Mouse (Mus musculus) hindbrain, postnatal 0 days (tissue): ENCODE data around the gene Myo6. TPM values are rescaled to one million over a fixed set of nuclear protein-coding genes. Genes with fewer than 3 reads are reported as not detected.

Source experiments
- ATAC-seq: fragments of 200-750 bp; cut with Nextera tagmentation; 2 replicates; pipeline ENCODE4 v1.8.0; 2017; ENCODE audit warnings: mild to moderate bottlenecking, moderate TSS enrichment, moderate library complexity
- DNase-seq: peaks from one replicate; pipeline ENCODE4 v3.0.0-alpha.2; 2015; ENCODE audit warnings: low spot score
- H3K27ac ChIP-seq: fragments of 300-500 bp; sonication (generic); 2 replicates; pipeline ENCODE4 v1.5.1; 2014; ENCODE audit warnings: mild to moderate bottlenecking
- H3K27me3 ChIP-seq: fragments of 300-500 bp; sonication (generic); 2 replicates; pipeline ENCODE4 v1.6.1; 2014; ENCODE audit warnings: low read length, mixed read lengths; ENCODE audit not compliant: insufficient read depth
- H3K36me3 ChIP-seq: fragments of 300-500 bp; sonication (generic); 2 replicates; pipeline ENCODE4 v1.6.1; 2014; ENCODE audit warnings: low read length, mixed read lengths; ENCODE audit not compliant: insufficient read depth
- H3K4me1 ChIP-seq: fragments of 300-500 bp; sonication (generic); 2 replicates; pipeline ENCODE4 v1.6.1; 2014; ENCODE audit warnings: antibody characterized with exemption, low read length, mixed read lengths; ENCODE audit not compliant: insufficient read depth
- H3K4me2 ChIP-seq: fragments of 300-500 bp; sonication (generic); 2 replicates; pipeline ENCODE4 v1.6.1; 2014; ENCODE audit warnings: low read depth, mild to moderate bottlenecking, low read length, moderate library complexity, mixed read lengths
- H3K4me3 ChIP-seq: fragments of 300-500 bp; sonication (generic); 2 replicates; pipeline ENCODE4 v1.5.1; 2014; ENCODE audit warnings: low read length
- H3K9ac ChIP-seq: fragments of 300-500 bp; sonication (generic); replicated peaks from 2 replicates; pipeline ENCODE4 v1.6.1; 2014; ENCODE audit warnings: mild to moderate bottlenecking, low read length, moderate library complexity, mixed read lengths
- H3K9me3 ChIP-seq: fragments of 300-500 bp; sonication (generic); 2 replicates; pipeline ENCODE4 v1.6.1; 2016; ENCODE audit warnings: low read length, mixed read lengths
- CTCF ChIP-seq: IDR thresholded peaks from 2 replicates; pipeline ENCODE4 v1.5.1; 2016; ENCODE audit warnings: antibody characterized with exemption, control low read depth, low read depth
- WGBS: fragments of 180-500 bp; shearing (Covaris S2); extraction: QIAGEN DNeasy Blood & Tissue Kit; methylation state at CpG from one replicate; pipeline ENCODE4 v1.1.7; 2014; 5-methylcytosine and 5-hydroxymethylcytosine counted together
- polyA plus RNA-seq: library from polyadenylated mRNA; unstranded; fragments of >200 nt; fragmentation: Nextera tagmentation; extraction: Ambion mirVana; gene quantifications from 2 replicates; pipeline ENCODE4 v1.2.1, GENCODE M21; 2015
- total RNA-seq: library from RNA; depleted of rRNA; stranded (reverse); fragments of >200 nt; gene quantifications from 2 replicates; pipeline ENCODE4 v1.2.3, GENCODE M21; 2014

The Myo6 gene
- total and polyA plus RNA-seq, 2 experiments from 2014 or later: 32.6 to 48.4 TPM

DNA sequence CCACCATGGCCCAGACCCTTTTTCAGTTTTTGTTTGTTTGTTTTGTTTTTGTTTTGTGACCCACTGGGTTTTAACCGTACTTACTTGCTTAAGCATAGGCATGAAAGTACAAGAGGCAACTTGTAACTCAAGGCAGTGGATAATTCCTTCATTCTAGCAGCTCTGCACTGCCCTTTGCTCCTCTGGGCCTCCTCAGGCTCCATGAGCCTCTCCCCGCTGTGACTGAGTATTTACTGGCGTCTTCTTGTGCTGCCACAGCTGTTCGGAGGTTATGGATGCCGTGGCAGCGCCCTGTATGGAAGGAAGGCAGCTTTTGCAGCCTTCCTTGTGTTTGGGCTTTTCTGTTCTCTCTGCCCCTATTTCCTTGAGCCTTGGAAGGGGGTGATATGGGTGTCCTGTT, 26.4 kb downstream of the Myo6 start:
- WGBS: 62% methylated on average over 6 of the region's 6 CpGs
- no peak for TF ChIP-seq CTCF
- H3K4me2 ChIP-seq: no peak overlapping the region
- no peak for DNase-seq
- no peak overlapping the region for H3K9ac ChIP-seq
- no peaks in the 10 kb centered on the region for H3K4me1 ChIP-seq
- no peak overlapping the region for H3K27ac ChIP-seq
- no peak overlapping the region for H3K4me3 ChIP-seq
- H3K27me3 ChIP-seq: no peaks in the 10 kb centered on the region
- no peaks in the 10 kb centered on the region for H3K9me3 ChIP-seq
- H3K36me3 ChIP-seq: no peaks in the 10 kb centered on the region
- ATAC-seq: no peak

DNA sequence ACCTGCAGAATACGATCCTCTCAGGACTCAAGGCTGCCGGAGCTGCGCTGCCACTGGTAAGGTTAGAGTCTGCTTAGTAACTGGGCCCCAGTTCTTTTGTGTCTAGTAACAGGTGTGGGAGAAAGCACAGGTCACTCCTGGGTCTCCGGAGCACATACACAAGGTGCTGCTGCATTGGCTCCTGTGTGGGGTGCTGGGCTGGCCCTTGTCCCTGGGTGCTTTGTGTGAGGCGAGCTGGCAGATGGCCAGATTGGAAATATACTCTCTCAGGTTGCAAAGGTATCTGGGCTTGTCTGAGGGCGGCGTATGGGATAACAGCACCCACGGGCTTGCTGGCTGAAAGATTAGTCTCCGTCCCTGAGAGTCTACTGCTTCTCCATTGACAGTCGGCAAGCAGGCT, 27.5 kb downstream of the Myo6 start:
- ATAC-seq (no peak), DNase-seq (no peak)
- Histone ChIP-seq H3K4me2 (no peak overlapping the region), H3K4me3 (no peak overlapping the region), H3K9ac (no peak overlapping the region), H3K36me3 (no peaks in the 10 kb centered on the region), H3K4me1 (no peaks in the 10 kb centered on the region), H3K27ac (no peak overlapping the region), H3K27me3 (no peaks in the 10 kb centered on the region), H3K9me3 (no peaks in the 10 kb centered on the region)
- 85% methylated on average over 10 of the region's 10 CpGs for WGBS
- no peak for TF ChIP-seq CTCF

DNA sequence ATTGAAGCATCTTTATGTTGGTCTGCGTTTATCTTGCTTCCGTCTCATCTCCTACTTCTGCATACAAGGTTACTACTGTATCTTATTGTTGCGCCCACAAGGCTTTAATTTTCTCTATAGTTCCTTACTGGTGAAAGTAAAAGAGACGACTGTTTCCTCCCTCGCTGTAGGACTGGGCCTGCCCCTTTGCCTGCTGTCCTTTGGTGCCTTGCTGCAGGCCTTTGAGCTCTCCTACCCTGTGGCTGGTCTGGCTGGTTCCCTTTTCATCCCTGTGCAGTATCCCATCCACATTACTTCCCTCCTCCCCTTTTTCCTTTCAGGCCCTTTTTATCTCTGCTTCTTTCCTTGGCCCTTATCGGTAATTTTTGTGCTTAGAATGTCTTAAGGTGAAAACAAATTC, 29.6 kb downstream of the Myo6 start:
- no peak for TF ChIP-seq CTCF
- no peak overlapping the region for H3K4me3 ChIP-seq
- WGBS: 77% methylated on average over 6 of the region's 6 CpGs
- ATAC-seq: no peak
- no peak overlapping the region for H3K4me2 ChIP-seq
- no peaks in the 10 kb centered on the region for H3K27me3 ChIP-seq
- no peaks in the 10 kb centered on the region for H3K4me1 ChIP-seq
- H3K36me3 ChIP-seq: no peaks in the 10 kb centered on the region
- H3K9me3 ChIP-seq: no peaks in the 10 kb centered on the region
- no peak overlapping the region for H3K27ac ChIP-seq
- DNase-seq: no peak
- no peak overlapping the region for H3K9ac ChIP-seq

DNA sequence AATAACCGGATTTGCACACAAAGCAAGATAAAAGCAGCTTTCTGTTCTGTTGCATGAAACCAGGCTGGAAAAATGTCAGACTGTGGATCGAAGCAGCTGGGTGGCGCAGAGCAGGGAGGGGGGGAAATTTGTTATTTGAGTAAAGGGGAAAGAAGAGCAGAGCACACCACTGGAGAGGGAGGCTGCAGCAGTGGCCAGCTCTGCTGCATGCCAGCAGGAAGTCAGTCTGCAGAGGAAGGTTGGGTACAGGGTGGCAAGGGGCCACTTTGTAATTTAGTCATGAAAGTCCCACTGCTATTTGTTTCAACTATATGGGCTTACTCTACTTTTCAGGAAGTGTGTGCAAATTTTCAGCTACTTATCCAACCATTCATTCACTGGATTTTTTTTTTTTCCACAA, 31.3 kb downstream of the Myo6 start:
- Histone ChIP-seq H3K27ac (peak overlapping the region; percentile 49), H3K4me1 (no peaks in the 10 kb centered on the region), H3K27me3 (no peaks in the 10 kb centered on the region), H3K36me3 (no peaks in the 10 kb centered on the region), H3K9me3 (no peaks in the 10 kb centered on the region), H3K4me2 (no peak overlapping the region), H3K9ac (no peak overlapping the region), H3K4me3 (no peak overlapping the region)
- WGBS: 69% methylated on average over 3 of the region's 3 CpGs
- DNase-seq (no peak), ATAC-seq (no peak)
- TF ChIP-seq CTCF: no peak

DNA sequence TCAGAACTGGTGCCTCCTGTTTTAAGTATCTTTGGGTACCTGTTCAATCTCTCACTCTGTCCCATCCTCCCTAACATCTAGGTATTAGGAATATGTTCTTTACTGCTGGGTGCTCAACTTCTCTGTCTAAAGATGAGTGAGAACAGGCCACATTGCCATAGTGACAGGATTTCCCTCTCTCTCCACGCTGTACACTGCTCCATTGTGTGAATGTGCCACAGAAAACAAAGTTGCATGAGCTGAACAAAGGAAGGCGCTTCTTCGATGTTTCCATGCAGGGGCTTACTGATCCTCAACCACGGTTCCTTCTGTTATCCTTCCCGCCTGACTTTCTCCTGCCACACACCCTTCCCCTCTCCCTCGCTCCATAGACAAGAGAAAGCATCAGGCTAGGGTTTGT, 32.4 kb downstream of the Myo6 start:
- Histone ChIP-seq H3K4me2 (no peak overlapping the region), H3K27ac (peak overlapping the region; percentile 56; the same call in 1 of the 2 replicates), H3K4me3 (no peak overlapping the region), H3K27me3 (no peaks in the 10 kb centered on the region), H3K9me3 (no peaks in the 10 kb centered on the region), H3K4me1 (no peaks in the 10 kb centered on the region), H3K36me3 (no peaks in the 10 kb centered on the region), H3K9ac (no peak overlapping the region)
- DNase-seq: peak; percentile 25
- no peak for TF ChIP-seq CTCF
- peak; percentile 39; the same call in 1 of the 2 replicates for ATAC-seq
- WGBS: 35% methylated on average over 6 of the region's 6 CpGs

DNA sequence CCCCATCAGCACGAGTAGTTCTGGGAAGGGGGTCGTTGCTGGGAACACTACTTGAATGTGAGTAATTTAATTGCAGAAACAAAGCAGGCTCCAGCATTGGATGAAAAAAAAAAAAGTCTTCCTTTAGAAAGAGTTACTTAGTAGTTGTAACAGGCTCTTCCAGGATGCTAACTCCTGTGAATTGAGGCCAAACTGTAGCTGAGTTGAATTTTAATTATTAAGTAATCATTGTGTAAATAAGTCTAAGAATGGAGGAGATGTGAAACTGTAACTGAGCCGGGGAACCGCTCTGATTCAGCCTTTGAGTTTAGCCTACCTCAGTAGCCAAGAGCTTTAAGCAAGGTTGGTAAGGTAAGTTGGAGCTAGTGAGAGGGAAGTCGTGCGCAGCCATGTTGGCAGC, 36.0 kb downstream of the Myo6 start:
- no peaks in the 10 kb centered on the region for H3K4me1 ChIP-seq
- TF ChIP-seq CTCF: no peak
- H3K9ac ChIP-seq: no peak overlapping the region
- DNase-seq: peak; percentile 15
- no peak overlapping the region for H3K4me3 ChIP-seq
- WGBS: 58% methylated on average over 6 of the region's 6 CpGs
- no peaks in the 10 kb centered on the region for H3K9me3 ChIP-seq
- no peaks in the 10 kb centered on the region for H3K36me3 ChIP-seq
- ATAC-seq: peak; percentile 19; the same call in 1 of the 2 replicates
- no peak overlapping the region for H3K4me2 ChIP-seq
- H3K27ac ChIP-seq: peak overlapping the region; percentile 79
- H3K27me3 ChIP-seq: no peaks in the 10 kb centered on the region

DNA sequence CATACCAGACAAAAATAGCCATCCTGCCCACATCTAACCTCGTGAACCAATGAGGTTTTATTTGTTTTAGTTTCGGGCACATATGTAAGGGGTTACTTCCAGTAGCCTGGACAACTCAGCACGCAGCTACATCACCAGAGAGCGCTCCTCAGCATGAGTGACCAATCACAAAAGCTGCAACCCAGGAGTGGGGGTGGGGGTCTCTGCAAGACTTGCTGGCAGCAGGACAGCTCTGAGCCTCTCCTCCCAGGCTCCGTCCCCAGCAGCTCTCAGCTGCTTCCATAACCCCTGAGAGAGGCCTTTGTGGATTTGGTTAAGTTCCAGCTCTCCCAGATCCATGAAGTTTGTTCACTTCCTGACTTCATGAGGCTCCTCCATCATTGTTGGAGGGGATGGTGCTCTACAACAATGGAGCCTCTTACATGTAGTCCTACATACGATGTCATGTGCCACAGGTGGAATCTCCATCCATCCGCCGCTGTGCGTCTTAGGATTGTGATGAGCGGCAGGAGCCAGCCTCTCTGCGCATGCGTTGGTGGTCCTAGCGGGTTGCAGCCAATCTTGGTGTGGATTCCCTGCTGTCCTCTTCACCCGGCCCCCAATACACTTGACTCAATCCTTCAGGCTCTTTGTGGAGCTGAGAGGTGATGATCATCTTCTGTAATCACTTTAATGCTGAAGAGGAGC, 37.7 kb downstream of the Myo6 start:
- TF ChIP-seq CTCF: no peak
- no peak overlapping the region for H3K4me2 ChIP-seq
- H3K27ac ChIP-seq: peak overlapping the region; percentile 79; the same call in 1 of the 2 replicates
- no peaks in the 10 kb centered on the region for H3K9me3 ChIP-seq
- no peak overlapping the region for H3K9ac ChIP-seq
- H3K4me3 ChIP-seq: no peak overlapping the region
- peak; percentile 72 for DNase-seq
- no peaks in the 10 kb centered on the region for H3K27me3 ChIP-seq
- 70% methylated on average over 14 of the region's 14 CpGs for WGBS
- H3K36me3 ChIP-seq: no peaks in the 10 kb centered on the region
- no peaks in the 10 kb centered on the region for H3K4me1 ChIP-seq
- peak; percentile 91 for ATAC-seq
